Mouse (Mus musculus): ENCODE results near the gene Dusp8. TPM values are rescaled to one million over a fixed set of nuclear protein-coding genes. Genes with fewer than 3 reads are reported as not detected.

Gene Dusp8
- total RNA-seq, 2 experiments from 2014 or later = 139 to 140 TPM

- DNase-seq (ENCODE audit: low spot score in 2 of 2) = no peak
These were observed 40.2 kb downstream of the Dusp8 start for GRCm38 (mm10) chr7:142055431-142055830.

- DNase-seq (ENCODE audit: low spot score in 2 of 2) = no peak
These were observed 45.1 kb downstream of the Dusp8 start for GRCm38 (mm10) chr7:142050536-142050935.

- no peak for DNase-seq (ENCODE audit: low spot score in 2 of 2)
These were observed 49.7 kb downstream of the Dusp8 start for GRCm38 (mm10) chr7:142045932-142046331.

GRCm38 (mm10) chr7:142045344-142045743, 50.3 kb downstream of the Dusp8 start:
- DNase-seq (ENCODE audit: low spot score in 2 of 2) = no peak

- DNase-seq (ENCODE audit: low spot score in 2 of 2) = no peak
These were observed 54.9 kb downstream of the Dusp8 start for GRCm38 (mm10) chr7:142040756-142041155.

- peak; percentile 22 to 37 for DNase-seq (ENCODE audit: low spot score in 2 of 2)
These were observed 58.0 kb downstream of the Dusp8 start for GRCm38 (mm10) chr7:142037553-142038170.

GRCm38 (mm10) chr7:142035048-142035811, 60.4 kb downstream of the Dusp8 start:
- DNase-seq (ENCODE audit: low spot score in 2 of 2) = no peak

GRCm38 (mm10) chr7:142034198-142034597, 61.4 kb downstream of the Dusp8 start:
- no peak for DNase-seq (ENCODE audit: low spot score in 2 of 2)

GRCm38 (mm10) chr7:142030073-142030472, 65.6 kb downstream of the Dusp8 start:
- no peak for DNase-seq (ENCODE audit: low spot score in 2 of 2)

Other genes with a start within 250 kb of the Dusp8 start
- 100 to 1,000 TPM; 135 to 142 TPM for gene Tollip, start 177.3 kb downstream of the Dusp8 start, total RNA-seq (2021)
- gene Brsk2, start 146.1 kb downstream of the Dusp8 start, total RNA-seq (2021) = 100 to 1,000 TPM; 174 to 177 TPM
- gene Mob2, start 34.8 kb downstream of the Dusp8 start, total RNA-seq (2021) = 10 to 100 TPM; 23.6 to 27.1 TPM
- gene Gm45618, start 24.9 kb upstream of the Dusp8 start, total RNA-seq (2021) = not detected
- gene Gm39115, start 40.2 kb upstream of the Dusp8 start, total RNA-seq (2021) = not detected
- gene Gm45337, start 48.8 kb upstream of the Dusp8 start, total RNA-seq (2021) = not detected
- gene Gm29735, start 61.3 kb upstream of the Dusp8 start, total RNA-seq (2021) = not detected
- gene Gm4553, start 69.9 kb upstream of the Dusp8 start, total RNA-seq (2021) = not detected
- gene Krtap5-2, start 80.2 kb upstream of the Dusp8 start, total RNA-seq (2021) = not detected
- gene Gm10153, start 94.5 kb upstream of the Dusp8 start, total RNA-seq (2021) = not detected
- gene Krtap5-3, start 105.5 kb upstream of the Dusp8 start, total RNA-seq (2021) = not detected
- not detected for gene Gm7579, start 116.0 kb upstream of the Dusp8 start, total RNA-seq (2021)
- not detected for gene Krtap5-5, start 134.1 kb upstream of the Dusp8 start, total RNA-seq (2021)
- not detected for gene Gm40460, start 145.2 kb upstream of the Dusp8 start, total RNA-seq (2021)
- not detected for gene Gm2431, start 162.5 kb upstream of the Dusp8 start, total RNA-seq (2021)
- gene Gm4559, start 178.5 kb upstream of the Dusp8 start, total RNA-seq (2021) = not detected
- gene Krtap5-1, start 201.3 kb upstream of the Dusp8 start, total RNA-seq (2021) = not detected
- gene Krtap5-4, start 207.7 kb upstream of the Dusp8 start, total RNA-seq (2021) = not detected

Measured in layer of hippocampus, postnatal 14 days (tissue).